Mouse (Mus musculus) embryo, embryonic 10 days (tissue): ENCODE measurements around the gene Npas3.

Experiments used
- DNase-seq: peaks from one replicate; pipeline ENCODE4 v3.0.0-alpha.2; 2015; ENCODE audit warnings: low spot score

Gene Npas3

GRCm38 (mm10) chr12:53992411-53992810 is 743.9 kb downstream of the Npas3 start:
- DNase-seq: no peak

GRCm38 (mm10) chr12:53995710-53996109 is 747.2 kb downstream of the Npas3 start:
- DNase-seq: no peak

DNA sequence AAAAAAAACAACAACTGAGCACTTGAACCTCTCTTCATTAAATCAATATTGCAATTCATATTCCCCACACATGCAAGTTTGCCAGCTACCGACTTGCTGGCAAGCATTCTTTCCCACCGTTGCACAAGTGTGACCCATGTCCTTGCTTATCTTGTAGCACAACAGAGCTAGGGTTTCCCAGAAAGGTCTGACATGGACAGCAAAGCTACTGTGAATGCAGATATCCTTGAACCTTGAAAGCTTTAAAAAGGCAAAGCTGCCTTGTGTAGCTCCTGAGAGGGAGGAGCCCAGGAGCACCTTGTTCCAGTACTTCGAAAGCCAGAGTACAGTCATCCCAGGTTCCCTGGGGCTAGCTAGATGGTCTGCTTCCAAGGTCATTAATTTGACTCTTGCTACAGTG is 748.7 kb downstream of the Npas3 start:
- DNase-seq: no peak

GRCm38 (mm10) chr12:53999647-54000637 is 751.5 kb downstream of the Npas3 start:
- DNase-seq: peak; percentile 9

DNA sequence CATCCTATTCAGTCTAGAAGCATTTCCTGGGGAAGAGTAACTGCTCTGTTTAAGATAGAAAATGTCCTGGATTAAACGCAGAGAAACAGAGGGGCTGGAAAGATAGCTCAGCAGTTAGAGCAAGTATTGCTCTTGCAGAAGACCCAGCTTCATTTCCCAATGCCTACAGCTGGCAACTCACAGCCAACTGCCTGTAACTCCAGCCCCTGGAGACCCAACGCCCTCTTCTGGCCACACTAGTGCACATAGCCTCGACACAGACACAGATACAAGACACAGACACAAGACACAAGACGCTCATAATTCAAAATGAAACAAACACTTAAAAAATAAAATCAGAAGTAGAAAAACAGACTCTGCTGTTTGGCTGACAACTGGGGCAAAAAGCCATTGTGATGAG is 754.0 kb downstream of the Npas3 start:
- DNase-seq: peak; percentile 38

- no peak for DNase-seq
These were observed 756.1 kb downstream of the Npas3 start for GRCm38 (mm10) chr12:54004606-54005005.

- DNase-seq: no peak
These were observed 757.1 kb downstream of the Npas3 start for GRCm38 (mm10) chr12:54005546-54005945.

GRCm38 (mm10) chr12:54015304-54015703 is 766.8 kb downstream of the Npas3 start:
- no peak for DNase-seq

DNA sequence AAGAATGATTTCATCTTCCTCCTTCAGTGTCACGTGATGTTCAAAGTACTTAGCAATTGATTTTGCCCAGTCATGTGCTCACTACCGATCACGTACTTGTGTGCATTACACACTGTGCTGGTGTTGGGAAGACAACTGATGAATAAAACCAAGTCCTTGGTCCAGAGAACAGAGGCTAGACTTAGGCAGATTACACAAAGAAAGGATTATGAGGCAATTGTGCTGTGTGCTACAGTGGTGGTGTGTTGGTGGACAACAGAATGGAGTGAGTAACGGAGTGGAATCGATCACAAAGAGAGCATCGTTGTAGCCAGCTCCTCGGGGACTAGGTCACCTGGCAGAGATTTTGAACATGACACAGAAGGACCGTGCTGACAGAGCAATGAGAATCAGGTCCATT is 769.5 kb downstream of the Npas3 start:
- DNase-seq: no peak

GRCm38 (mm10) chr12:54019979-54020378 is 771.5 kb downstream of the Npas3 start:
- no peak for DNase-seq

GRCm38 (mm10) chr12:54034666-54035346 is 786.3 kb downstream of the Npas3 start:
- DNase-seq: peak; percentile 32

DNA sequence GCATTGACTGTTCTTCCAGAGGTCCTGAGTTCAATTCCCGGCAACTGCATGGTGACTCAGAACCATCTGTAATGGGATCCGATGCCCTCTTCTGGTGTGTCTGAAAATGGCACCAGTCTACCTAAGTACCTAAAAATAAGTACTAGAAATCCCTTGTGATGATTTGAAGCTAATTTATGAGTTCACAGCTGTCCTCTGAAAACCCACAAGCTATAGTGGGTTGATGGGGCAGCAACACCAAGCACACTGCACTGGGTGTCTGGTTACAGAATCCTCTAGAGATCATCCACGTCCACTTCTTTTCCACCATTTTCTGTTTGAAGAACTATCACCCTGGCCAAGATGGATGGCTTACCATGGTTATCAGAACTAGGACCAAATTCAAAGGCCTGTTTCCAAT is 789.1 kb downstream of the Npas3 start:
- no peak for DNase-seq

GRCm38 (mm10) chr12:54042996-54043544 is 794.6 kb downstream of the Npas3 start:
- DNase-seq: peak; percentile 35

- DNase-seq: no peak
These were observed 796.3 kb downstream of the Npas3 start for GRCm38 (mm10) chr12:54044606-54045334.

DNA sequence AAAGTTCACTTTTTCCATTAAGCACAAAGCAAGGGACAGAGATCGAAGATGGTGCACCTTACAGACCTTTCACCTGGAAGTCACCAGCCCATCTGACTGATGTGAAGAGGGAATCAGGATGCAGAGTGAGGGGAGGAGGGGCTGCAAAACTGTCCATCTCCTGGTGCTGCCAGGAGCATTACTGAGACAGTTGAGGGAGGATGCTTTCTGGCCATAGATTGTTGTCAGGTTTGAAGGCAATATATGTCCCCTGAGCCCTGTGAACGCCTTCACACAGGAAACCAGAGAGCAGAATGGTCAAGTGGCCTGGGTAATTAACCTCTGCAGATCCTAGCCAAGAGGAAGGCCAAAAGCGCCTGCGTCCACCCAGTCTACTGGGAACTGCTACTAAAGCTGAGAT is 796.9 kb downstream of the Npas3 start:
- DNase-seq: no peak

DNA sequence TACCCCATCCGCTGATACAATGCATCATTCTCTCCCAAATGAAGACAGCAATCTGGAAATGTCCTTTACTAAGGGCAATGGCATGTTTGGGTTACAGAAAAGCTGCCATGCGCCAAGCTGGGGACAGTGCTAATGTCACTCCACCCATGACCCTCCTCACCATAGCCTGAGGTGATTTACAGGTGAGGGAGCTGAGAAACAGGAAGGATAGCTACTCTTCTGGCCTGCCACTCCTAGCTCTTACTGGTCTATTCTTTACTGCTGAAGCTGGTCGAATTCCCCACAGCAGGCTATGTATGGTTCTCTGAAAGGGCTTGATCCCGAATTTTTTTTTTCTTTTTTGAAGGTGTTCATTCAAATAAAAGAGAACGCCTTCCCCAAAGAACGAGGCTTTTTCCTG is 798.3 kb downstream of the Npas3 start:
- DNase-seq: no peak

GRCm38 (mm10) chr12:54048126-54048525 is 799.6 kb downstream of the Npas3 start:
- DNase-seq: no peak

DNA sequence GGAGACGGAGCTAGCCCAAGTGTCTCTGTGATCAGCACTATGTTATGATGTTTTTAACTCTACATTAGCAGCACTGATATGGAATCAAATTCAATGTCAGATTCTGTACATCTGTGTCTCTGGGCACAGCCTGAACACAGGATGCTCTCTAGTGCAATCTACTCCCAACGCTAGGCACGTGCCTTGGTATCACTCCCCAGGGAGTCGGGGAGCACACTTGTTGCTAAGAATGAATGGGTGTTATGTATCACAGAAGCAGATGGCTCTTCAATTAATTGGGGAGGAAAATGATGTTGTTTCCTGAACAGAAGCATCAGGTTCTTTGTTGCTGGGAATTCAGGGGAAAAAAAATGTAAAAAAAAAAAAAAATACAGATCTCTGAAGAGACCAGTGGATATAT is 801.4 kb downstream of the Npas3 start:
- no peak for DNase-seq

DNA sequence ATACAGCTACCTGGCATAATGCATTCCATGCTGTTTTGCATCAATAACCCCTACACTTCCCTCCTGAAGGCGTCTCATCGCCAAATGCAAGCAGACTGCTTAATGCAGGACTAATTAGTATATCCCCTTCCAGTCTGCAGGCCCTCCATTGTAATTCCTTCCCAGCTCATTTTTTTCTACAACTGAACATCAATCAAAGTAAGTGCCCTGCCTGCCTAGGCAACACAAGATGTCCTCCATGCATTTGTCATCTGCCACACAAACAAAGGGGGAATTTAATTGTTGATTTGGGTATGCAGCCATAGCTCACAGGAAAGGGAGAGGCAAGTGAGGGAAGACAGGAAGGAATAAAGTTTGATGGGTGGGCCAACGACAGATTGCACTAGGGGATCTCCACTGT is 804.5 kb downstream of the Npas3 start:
- peak; percentile 54 for DNase-seq

DNA sequence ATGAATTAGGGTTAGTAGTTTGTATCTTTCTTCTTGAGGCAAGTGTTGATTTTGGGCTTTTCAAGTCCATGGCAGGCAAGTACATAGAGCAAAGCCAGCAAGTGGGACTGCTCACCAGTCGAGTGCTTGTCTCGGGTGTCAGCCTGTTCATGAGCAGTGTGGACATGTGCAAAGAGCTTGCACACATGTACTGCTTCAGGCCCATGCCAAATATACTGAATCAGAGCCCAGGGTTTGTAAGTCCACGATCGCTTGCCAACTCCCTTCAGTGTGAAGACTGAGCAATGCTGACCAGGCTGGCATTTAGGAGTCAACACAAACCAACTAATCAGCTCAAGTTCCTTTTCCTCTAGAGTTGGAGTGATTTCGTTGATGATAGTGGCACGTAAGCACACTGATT is 805.1 kb downstream of the Npas3 start:
- no peak for DNase-seq

- peak; percentile 88 for DNase-seq
These were observed 812.3 kb downstream of the Npas3 start for GRCm38 (mm10) chr12:54060732-54061131.

GRCm38 (mm10) chr12:54061168-54061567 is 812.7 kb downstream of the Npas3 start:
- DNase-seq: no peak
